Mouse (Mus musculus) spleen, postnatal 10 days (tissue): ENCODE measurements around the gene Pqlc3.
A peak's percentile ranks its signal among the peaks of the same experiment; 100 is the strongest.
"Not testable (repeated sequence)": the region's sequence is repeated elsewhere in the genome, so short reads cannot be mapped to it uniquely, and the experiment has no call there.

Experiments used
- DNase-seq, 2 experiments: peaks; one replicate each; pipeline ENCODE4 v3.0.0; 2021 to 2022; ENCODE audit warnings: low spot score in 2 of 2

Pqlc3 gene

GRCm38 (mm10) chr12:16999739-17000497 lies at the start of gene Pqlc3:
TSS of gene Pqlc3 (minus strand) at chr12:17000408.
- peak; percentile 86 to 95 for DNase-seq

- DNase-seq, result no peak
Measured at GRCm38 (mm10) chr12:17049796-17050195, 49.6 kb upstream of the Pqlc3 start.

DNA sequence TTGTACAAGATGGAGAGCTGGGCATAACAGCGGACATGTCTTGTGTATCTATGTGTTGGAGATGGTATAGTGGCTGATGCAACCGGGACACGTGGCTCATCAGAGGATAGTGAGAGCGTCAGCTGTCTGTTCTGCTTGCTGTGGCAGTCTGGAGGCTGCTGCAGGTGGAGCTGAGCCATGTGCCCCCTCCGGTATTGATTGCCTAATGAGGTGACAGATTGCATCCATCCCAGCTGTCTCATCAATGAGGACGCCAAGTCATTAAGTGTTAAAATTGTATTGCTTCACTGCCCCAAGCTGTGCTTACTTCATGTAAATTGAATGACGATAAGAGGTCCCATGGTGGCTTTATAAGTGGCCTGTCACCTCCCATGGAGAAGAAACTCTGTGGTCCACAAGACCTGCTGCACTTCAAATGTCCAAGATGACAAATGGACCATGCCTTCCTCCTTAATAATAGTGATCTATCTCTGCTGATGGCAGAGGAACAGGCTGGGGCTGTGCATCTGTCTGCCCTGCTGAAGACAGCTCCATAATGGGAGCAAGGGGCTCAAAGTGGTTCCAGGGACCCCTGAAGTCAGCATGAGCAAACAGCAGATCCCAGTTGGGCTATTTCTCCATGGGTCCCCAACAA lies 48.9 kb upstream of the Pqlc3 start:
- no peak for DNase-seq

- no peak for DNase-seq
Measured at GRCm38 (mm10) chr12:17043311-17043710, 43.1 kb upstream of the Pqlc3 start.

GRCm38 (mm10) chr12:17040567-17040966 lies 40.4 kb upstream of the Pqlc3 start:
- DNase-seq, result no peak

DNA sequence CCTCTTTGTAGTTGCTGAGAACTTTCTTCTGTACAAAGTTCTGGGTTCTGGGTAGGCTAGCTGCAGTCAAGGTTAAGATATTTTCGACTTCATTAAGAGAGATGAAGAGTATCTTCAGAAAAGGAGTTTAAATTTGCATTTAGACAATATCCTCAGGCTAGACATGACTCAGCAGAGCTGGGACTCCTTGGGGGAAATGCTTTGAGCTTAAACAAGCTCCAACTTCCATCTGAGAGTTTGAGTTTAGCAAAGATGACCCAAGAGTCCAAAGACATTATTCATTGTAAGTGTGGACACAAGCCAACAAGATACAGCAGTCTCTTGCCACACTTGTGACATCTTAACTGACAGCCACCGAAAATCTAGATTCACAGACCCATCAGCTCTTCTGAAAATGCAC lies 39.2 kb upstream of the Pqlc3 start:
- DNase-seq, result no peak

DNA sequence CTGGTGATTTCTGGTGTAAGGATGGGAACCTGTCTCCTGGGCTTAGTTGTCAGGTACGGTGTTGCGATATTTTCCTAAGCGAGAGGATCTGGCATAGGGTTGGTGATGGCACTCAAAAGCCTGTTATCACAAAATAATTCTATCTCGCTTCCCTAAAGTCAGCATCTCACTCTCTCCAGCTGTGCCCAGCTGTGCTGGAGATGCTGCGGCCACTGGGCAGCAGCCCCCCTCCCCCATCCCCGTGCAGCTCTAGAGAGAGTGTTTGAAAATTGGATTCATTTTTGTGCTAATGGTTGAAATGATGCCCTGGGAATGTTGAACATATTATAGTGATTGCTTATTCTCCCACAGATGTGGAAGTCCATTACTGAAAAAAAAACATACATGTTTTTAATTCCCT lies 38.0 kb upstream of the Pqlc3 start:
- DNase-seq, result no peak

- DNase-seq, result no peak
Measured at GRCm38 (mm10) chr12:17037053-17037610, 36.9 kb upstream of the Pqlc3 start.

GRCm38 (mm10) chr12:17036532-17036931 lies 36.3 kb upstream of the Pqlc3 start:
- no peak for DNase-seq

GRCm38 (mm10) chr12:17035128-17035527 lies 34.9 kb upstream of the Pqlc3 start:
- DNase-seq, result peak in 1 of 2 experiments; percentile 72

- DNase-seq, result no peak
Measured at GRCm38 (mm10) chr12:17034671-17035070, 34.5 kb upstream of the Pqlc3 start.

DNA sequence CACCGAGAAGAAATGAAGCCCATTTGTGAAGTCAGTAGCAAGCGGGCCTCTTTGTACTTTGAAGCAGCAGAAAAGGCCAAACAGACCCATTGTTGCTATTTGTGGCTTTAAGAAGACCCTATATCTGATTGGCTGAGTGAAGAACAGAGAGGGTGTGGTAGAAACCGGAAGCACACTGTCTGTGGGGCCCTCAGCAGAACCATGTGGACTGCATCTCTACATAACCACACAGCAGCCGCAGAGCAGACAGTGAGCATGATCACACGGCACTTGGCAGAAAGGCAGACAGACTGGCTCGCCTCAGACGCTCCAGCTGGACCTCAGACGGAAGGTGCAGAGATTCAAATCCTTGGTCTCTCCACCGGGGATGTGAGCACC lies 33.2 kb upstream of the Pqlc3 start:
- no peak for DNase-seq

DNA sequence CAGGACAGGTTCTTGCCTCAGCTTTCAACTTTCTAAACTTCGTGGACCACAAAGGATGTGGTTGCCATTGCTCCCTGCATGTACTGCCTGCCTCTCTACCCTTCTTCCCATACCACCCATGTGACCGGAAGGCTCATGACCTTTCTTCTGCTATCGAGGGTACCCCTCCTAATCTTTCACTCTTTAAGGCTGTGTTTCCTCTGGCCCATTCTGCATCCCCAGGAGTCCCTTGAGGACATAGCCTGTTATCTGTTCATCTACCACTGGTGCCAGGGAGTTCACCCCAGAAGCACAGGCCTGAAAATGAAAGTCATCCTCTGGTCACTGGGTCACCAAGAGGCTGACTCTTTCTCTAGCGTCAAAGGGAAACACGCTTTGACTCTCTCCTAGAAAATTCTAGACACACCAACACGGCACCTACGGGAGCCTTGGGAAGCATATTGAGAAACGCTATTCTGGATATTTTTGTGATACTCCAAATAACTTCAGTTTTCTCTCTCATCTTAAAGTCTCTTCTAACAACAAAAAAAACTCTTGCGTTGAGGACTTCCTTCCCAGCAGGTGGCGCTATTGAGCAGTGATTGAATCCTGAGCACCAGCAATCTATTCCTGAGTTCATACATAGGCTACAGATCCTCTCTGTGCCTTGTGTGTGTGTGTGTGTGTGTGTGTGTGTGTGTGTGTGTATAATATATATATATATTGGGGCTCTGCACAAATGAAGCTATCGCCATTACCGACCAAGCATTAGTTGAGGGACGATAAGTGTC lies 32.7 kb upstream of the Pqlc3 start:
- DNase-seq, result peak; percentile 62 to 89

DNA sequence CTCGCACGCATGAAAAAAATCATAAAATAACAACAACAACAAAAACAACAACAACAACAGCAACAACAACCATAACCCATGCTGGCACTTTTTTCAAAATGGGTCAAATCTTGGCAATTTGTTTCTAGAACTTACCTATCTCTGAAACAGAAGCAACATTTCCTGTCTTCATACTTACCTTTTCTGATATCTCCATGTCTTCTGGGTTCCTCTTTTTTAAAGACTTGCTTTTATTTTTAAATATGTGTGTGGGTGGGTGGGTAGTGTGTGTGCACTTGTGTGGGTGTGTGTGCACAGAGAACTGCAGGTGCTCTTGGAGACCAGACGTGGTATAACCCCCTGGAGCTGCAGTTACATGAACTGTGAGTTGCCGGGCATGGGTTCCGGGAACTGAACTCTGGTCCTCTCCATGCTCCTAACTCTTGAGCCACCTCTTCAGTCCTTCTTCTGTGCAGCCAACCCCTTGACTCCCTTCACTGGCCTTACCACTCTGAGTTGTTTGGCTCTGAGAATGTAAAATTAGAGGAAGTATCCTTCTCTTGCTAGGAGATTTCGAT lies 24.4 kb upstream of the Pqlc3 start:
- no peak for DNase-seq

- no peak for DNase-seq
Measured at GRCm38 (mm10) chr12:17022145-17022544, 21.9 kb upstream of the Pqlc3 start.

GRCm38 (mm10) chr12:17021125-17021524 lies 20.9 kb upstream of the Pqlc3 start:
- DNase-seq, result not testable (repeated sequence)

GRCm38 (mm10) chr12:17018468-17018867 lies 18.3 kb upstream of the Pqlc3 start:
- peak; percentile 52 to 83 for DNase-seq

GRCm38 (mm10) chr12:17015711-17016110 lies 15.5 kb upstream of the Pqlc3 start:
- DNase-seq, result no peak

GRCm38 (mm10) chr12:17012067-17012899 lies 12.1 kb upstream of the Pqlc3 start:
- DNase-seq, result no peak

- peak; percentile 68 to 89 for DNase-seq
Measured at GRCm38 (mm10) chr12:17011100-17011870, 11.1 kb upstream of the Pqlc3 start, which contains the start of gene 2410004P03Rik. TSS of gene 2410004P03Rik (minus strand) at chr12:17011727.
